Mouse (Mus musculus) heart, embryonic 15.5 days (tissue): ENCODE results near the gene Ehd1. TPM values are rescaled to one million over a fixed set of nuclear protein-coding genes. Genes with fewer than 3 reads are reported as not detected.

Source experiments
- ATAC-seq: fragments of 200-750 bp; cut with Nextera tagmentation; replicated peaks from 2 replicates; pipeline ENCODE4 v1.8.0; 2017; ENCODE audit warnings: low read depth, moderate TSS enrichment; ENCODE audit not compliant: insufficient number of reproducible peaks, insufficient read depth, low FRiP score
- H3K27ac ChIP-seq: fragments of 300-500 bp; sonication (generic); 2 replicates; pipeline ENCODE4 v1.5.1; 2015; ENCODE audit warnings: mild to moderate bottlenecking, inconsistent platforms
- H3K27me3 ChIP-seq: fragments of 300-500 bp; sonication (generic); 2 replicates; pipeline ENCODE4 v1.6.1; 2015; ENCODE audit warnings: inconsistent platforms
- H3K36me3 ChIP-seq: fragments of 300-500 bp; sonication (generic); 2 replicates; pipeline ENCODE4 v1.6.1; 2015; ENCODE audit warnings: mild to moderate bottlenecking, inconsistent platforms
- H3K4me1 ChIP-seq: fragments of 300-500 bp; sonication (generic); replicated peaks from 2 replicates; pipeline ENCODE4 v1.6.1; 2015; ENCODE audit warnings: inconsistent platforms
- H3K4me2 ChIP-seq: fragments of 300-500 bp; sonication (generic); 2 replicates; pipeline ENCODE4 v1.6.1; 2015; ENCODE audit warnings: inconsistent platforms, mild to moderate bottlenecking, moderate library complexity
- H3K4me3 ChIP-seq: fragments of 300-500 bp; sonication (generic); 2 replicates; pipeline ENCODE4 v1.5.1; 2015; ENCODE audit warnings: mild to moderate bottlenecking, inconsistent platforms
- H3K9ac ChIP-seq: fragments of 300-500 bp; sonication (generic); 2 replicates; pipeline ENCODE4 v1.6.1; 2015; ENCODE audit warnings: mild to moderate bottlenecking, inconsistent platforms
- H3K9me3 ChIP-seq: fragments of 300-500 bp; sonication (generic); replicated peaks from 2 replicates; pipeline ENCODE4 v1.6.1; 2016; ENCODE audit warnings: inconsistent platforms
- WGBS: fragments of 180-500 bp; shearing (Covaris S2); methylation state at CpG from one replicate; pipeline ENCODE4 v1.1.7; 2015; ENCODE audit warnings: mixed read lengths; 5-methylcytosine and 5-hydroxymethylcytosine counted together
- polyA plus RNA-seq: library from polyadenylated mRNA; unstranded; fragments of >200 nt; fragmentation: Nextera tagmentation; extraction: Ambion mirVana; gene quantifications from 2 replicates; pipeline ENCODE4 v1.2.1, GENCODE M21; 2015

Ehd1 gene
- polyA plus RNA-seq, 1 experiment from 2014 or later: 54.1 TPM

DNA sequence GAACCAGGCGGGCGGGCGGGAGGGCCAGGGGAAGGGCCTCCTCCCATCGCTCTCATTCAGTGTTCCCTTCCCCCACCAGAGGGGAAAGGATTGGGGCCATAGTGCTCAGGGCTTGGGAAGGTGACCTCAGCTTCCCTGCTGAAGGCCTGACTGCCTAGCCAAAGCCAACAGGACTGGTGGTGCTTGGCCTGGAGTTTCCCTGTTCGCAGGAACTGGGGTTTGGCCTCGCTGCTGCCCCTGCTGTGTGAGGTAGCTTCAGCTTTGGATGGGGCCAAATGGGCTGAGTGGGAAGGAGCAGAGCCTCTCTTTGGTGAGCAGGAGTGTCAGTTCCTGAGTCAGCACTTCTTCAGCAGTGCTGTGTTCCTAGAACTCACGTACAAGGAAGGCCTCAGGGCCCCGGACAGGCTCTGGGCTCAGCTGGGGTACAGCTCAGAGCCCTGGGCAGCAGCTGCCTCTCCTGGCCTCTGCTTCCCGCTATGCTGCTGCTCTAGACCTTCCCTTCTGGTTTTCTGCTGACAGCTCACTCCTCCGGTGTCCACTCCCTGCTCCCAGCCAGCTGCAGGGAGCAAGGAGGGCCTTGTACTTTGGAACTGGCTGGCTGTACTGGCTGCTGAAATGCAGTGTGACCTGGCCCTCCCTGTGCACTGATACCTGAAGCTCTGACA is 14.7 kb downstream of the Ehd1 start:
- peaks cover 24% of the 10 kb centered on the region for H3K36me3 ChIP-seq
- H3K9me3 ChIP-seq: no peaks in the 10 kb centered on the region
- H3K9ac ChIP-seq: no peak overlapping the region
- peak; percentile 20; the same call in 1 of the 2 replicates for ATAC-seq
- no peaks in the 10 kb centered on the region for H3K27me3 ChIP-seq
- no peak overlapping the region for H3K4me3 ChIP-seq
- H3K4me2 ChIP-seq: no peak overlapping the region
- 56% methylated on average over 10 of the region's 10 CpGs for WGBS
- peaks cover 33% of the 10 kb centered on the region for H3K4me1 ChIP-seq
- peak overlapping the region; percentile 50 for H3K27ac ChIP-seq

DNA sequence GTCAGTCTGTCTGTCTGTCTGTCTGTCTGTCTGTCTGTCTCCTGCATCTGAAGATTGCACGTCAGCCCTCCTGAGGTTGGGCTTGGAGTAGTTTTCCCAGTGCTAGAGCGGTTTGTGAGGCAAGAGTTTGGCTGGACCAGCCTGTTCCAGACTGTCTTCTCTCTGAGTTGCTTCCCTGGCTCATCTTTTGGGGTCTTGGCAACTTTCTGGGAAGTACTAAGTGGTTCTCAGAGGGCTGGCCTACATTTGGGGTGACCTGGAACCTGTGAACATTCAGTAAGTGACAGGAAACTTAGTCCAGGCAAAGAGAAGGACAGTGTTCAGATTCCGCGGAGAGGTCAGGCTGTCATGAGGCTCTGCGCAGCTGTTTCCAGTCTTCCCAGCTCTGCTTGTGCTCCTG is 15.7 kb downstream of the Ehd1 start:
- Histone ChIP-seq H3K27ac (no peak overlapping the region), H3K36me3 (peaks cover 33% of the 10 kb centered on the region), H3K4me1 (peaks cover 23% of the 10 kb centered on the region), H3K9me3 (no peaks in the 10 kb centered on the region), H3K4me2 (no peak overlapping the region), H3K9ac (no peak overlapping the region), H3K27me3 (no peaks in the 10 kb centered on the region), H3K4me3 (no peak overlapping the region)
- no peak for ATAC-seq
- 83% methylated on average over 5 of the region's 5 CpGs for WGBS

DNA sequence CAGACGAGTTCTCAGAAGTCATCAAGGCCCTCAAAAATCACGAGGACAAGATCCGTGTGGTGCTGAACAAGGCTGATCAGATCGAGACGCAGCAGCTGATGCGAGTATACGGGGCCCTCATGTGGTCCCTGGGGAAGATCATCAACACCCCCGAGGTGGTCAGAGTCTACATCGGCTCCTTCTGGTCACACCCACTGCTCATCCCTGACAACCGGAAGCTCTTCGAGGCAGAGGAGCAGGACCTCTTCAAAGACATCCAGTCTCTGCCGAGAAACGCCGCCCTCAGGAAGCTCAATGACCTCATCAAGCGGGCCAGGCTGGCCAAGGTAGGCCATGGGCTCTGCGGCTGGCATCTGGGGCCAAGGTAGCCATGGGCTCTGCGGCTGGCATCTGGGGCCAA is 17.8 kb downstream of the Ehd1 start:
- ATAC-seq: no peak
- Histone ChIP-seq H3K9ac (no peak overlapping the region), H3K27ac (no peak overlapping the region), H3K4me1 (peaks cover 12% of the 10 kb centered on the region), H3K27me3 (no peaks in the 10 kb centered on the region), H3K9me3 (no peaks in the 10 kb centered on the region), H3K36me3 (peaks cover 51% of the 10 kb centered on the region), H3K4me3 (no peak overlapping the region), H3K4me2 (no peak overlapping the region)
- WGBS: 88% methylated on average over 17 of the region's 17 CpGs

DNA sequence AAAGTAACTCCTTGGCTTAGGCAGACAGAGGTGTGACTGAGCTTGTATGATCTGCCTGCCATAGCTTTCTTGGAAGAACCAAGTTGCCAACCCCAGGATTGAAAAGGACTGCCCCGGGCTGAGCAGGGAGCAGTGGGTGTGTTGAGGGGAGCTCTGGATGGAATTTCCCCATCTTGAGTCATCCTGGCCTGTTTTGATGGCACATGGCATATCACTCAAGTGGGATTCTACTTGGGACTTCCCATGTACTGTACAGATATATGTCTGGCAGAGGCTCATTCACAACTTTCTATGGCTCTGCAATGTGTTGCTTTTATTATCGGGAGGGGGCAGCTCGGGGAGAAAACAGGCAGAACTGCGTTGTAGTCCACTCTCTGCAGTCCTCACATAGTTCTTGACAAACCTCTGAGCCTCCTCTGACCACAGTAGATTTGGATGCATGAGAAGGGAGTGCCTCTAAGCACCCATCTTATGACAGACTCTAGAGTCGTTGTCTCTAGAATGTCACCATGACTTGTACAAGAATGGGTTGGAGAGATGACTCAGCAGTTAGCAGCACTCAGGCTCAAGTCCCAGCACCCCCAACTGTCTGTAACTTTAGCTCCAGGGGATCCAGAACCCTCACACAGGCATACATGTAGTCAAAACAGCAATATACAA is 20.2 kb downstream of the Ehd1 start:
- Histone ChIP-seq H3K9me3 (no peaks in the 10 kb centered on the region), H3K4me2 (no peak overlapping the region), H3K36me3 (peaks cover 46% of the 10 kb centered on the region), H3K27me3 (no peaks in the 10 kb centered on the region), H3K4me3 (no peak overlapping the region), H3K4me1 (peaks cover 16% of the 10 kb centered on the region), H3K27ac (no peak overlapping the region), H3K9ac (no peak overlapping the region)
- no peak for ATAC-seq
- WGBS: 78% methylated on average over 5 of the region's 5 CpGs

DNA sequence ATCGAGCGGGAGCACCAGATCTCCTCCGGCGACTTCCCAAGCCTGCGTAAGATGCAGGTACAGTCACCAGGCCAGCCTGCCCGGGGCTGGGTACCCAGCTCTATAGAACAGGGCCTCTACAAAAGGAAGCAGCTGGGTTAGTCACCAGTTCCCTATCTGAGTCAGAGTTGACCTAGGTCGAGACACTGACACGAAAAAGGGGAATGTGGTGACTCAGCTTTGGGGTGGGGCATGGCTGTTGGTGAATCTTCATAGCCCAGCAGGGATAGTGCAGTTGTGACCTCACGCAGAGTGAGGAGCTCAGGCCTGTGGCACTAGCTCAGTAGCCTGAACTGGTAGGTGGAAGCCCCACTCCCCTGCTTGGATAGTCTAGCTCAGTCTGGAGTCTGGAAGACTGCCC is 21.1 kb downstream of the Ehd1 start:
- no peak for ATAC-seq

DNA sequence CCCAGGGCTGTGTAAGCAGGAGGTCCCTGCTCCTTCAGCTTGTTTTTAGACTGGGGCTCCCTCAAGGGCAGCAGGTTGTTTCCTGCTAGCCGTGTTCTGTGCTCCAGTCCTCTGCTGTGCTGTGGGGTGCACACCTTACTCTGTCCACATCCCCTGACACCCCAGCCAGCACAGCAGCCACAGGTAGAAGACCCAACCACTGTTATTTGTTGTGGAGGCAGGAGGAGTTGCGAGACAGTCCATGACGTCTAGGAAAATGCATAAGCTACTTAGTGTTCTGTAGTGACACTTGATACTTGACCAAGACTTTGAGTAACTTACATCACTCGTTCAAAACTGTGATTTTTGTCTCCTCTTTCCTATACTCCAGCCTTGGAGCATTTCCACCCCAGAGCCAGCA is 22.5 kb downstream of the Ehd1 start:
- H3K36me3 ChIP-seq: peaks cover 46% of the 10 kb centered on the region
- H3K9me3 ChIP-seq: no peaks in the 10 kb centered on the region
- no peak overlapping the region for H3K4me2 ChIP-seq
- H3K27ac ChIP-seq: peak overlapping the region; percentile 65
- H3K4me1 ChIP-seq: peaks cover 20% of the 10 kb centered on the region
- ATAC-seq: no peak
- no peak overlapping the region for H3K4me3 ChIP-seq
- H3K9ac ChIP-seq: no peak overlapping the region
- 67% methylated on average over 4 of the region's 4 CpGs for WGBS
- no peaks in the 10 kb centered on the region for H3K27me3 ChIP-seq

More for the DNA sequence above, 21.1 kb downstream of the Ehd1 start:
- Histone ChIP-seq H3K9me3 (no peaks in the 10 kb centered on the region), H3K27ac (no peak overlapping the region; the same call in 1 of the 2 replicates), H3K4me2 (no peak overlapping the region), H3K27me3 (no peaks in the 10 kb centered on the region), H3K4me3 (no peak overlapping the region), H3K36me3 (peaks cover 46% of the 10 kb centered on the region), H3K4me1 (peaks cover 16% of the 10 kb centered on the region), H3K9ac (no peak overlapping the region)
- 73% methylated on average over 9 of the region's 9 CpGs for WGBS

DNA sequence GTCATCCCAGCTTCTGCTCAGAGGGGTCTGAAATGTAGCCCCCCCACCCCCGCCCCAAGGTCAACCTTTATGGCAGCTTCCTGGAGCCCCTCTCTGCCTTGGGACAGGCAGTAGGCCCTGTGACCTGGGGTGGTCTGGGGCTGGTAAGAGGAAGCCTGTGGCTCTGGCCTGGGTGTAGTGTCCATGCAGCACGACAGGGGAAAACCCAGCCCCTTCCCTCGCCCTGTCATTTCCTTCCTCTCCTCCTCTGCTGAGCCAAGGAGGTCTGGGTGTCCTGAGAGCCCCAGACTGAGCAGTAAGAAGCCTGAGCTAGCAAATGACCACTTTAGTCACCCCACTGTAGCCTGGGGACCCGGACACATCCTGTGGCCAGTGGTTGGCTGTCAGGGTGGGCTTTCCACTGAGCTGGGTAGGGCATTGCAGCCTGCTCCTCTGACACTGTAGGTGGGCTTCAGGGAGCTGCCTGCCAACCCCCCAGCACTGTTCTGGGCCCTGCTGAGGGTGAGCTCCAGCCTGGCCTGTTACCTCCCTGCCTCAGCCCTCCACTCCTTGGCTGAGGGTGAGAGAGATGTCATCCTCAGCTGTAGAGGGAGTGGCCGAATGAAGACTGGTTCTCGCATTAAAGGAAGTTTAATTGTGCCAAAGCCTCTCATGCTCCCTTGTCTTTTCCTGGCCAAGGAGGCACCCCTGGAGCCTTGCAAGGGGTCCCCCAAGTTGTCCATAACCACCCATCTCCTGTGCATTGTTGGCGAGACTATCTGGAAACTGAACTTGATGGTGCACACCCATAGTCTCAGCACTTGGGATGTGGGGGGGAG is 23.1 kb downstream of the Ehd1 start:
- Histone ChIP-seq H3K9ac (no peak overlapping the region), H3K4me3 (no peak overlapping the region), H3K4me1 (peaks cover 25% of the 10 kb centered on the region), H3K9me3 (no peaks in the 10 kb centered on the region), H3K36me3 (peaks cover 41% of the 10 kb centered on the region), H3K27ac (peak overlapping the region; percentile 65), H3K4me2 (no peak overlapping the region), H3K27me3 (no peaks in the 10 kb centered on the region)
- no peak for ATAC-seq
- WGBS: 68% methylated on average over 7 of the region's 7 CpGs

DNA sequence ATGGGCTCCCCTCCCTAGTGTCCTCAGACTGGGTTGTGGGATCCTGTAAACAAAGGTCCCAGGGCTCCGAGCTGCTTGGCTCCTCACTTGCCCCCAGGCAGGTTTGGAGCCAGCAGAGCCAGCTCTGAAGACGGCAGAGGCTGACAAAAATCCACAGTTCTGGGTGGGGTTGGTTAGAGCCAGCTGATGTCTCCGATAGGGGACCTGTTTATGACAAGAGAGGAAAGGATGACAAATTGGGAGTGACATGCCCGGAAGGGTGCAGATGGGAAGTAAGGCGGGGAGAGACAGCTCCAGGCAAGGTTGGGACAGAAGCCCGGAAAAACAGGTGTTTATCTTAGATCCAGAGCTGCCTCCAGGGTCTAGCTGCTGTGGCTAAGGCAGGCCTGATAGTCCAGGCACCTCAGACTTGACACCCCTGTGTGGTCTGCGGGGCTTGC is 23.9 kb downstream of the Ehd1 start:
- no peak overlapping the region for H3K9ac ChIP-seq
- WGBS: 52% methylated on average over 7 of the region's 7 CpGs
- H3K36me3 ChIP-seq: peaks cover 35% of the 10 kb centered on the region

DNA sequence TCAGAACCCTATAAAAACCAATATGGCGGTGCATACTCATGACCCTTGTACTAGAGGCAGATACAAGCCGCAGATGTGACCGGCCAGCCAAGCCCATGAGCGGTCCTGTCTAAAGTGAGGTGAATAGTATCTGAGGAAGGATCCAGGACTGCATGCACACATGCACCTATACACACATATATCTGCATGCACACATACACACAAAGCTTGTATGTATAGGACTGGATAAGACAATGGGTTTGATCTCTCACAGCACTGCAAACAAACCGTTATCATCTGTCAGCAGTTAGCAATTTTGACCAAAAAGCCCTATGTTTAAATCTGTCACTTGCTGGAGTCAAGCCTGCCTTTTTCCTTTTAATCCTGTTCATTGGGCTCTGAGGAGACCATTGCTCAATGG is 25.6 kb downstream of the Ehd1 start:
- H3K4me1 ChIP-seq: peaks cover 37% of the 10 kb centered on the region
- 88% methylated on average over 5 of the region's 5 CpGs for WGBS

More for the DNA sequence above, 23.9 kb downstream of the Ehd1 start:
- no peaks in the 10 kb centered on the region for H3K9me3 ChIP-seq
- H3K27me3 ChIP-seq: no peaks in the 10 kb centered on the region
- no peak overlapping the region for H3K4me2 ChIP-seq
- H3K4me3 ChIP-seq: no peak overlapping the region
- peaks cover 26% of the 10 kb centered on the region for H3K4me1 ChIP-seq
- ATAC-seq: no peak
- peak overlapping the region; percentile 18 for H3K27ac ChIP-seq

DNA sequence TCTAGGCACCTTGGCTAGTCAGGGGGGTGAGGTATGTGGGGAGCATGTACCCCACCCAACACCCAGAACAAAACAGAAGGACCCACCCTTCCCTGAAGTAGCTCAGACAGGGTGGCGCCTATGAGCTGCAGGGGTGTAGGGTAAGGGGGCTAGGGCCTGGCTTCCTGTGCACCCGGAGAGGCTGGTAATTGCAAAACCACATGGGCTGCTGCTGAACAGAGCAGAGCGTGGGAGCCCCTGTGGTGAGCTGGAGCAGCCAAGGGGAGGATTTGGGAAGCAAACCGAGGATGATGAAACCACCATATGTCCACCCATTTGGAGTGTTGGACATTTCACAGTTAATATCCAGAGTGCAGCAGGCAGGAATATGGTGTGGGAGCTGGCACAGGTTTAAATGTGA is 26.0 kb downstream of the Ehd1 start:
- Histone ChIP-seq H3K9me3 (no peaks in the 10 kb centered on the region), H3K27me3 (no peaks in the 10 kb centered on the region), H3K27ac (peak overlapping the region; percentile 33; the same call in 1 of the 2 replicates), H3K4me1 (peaks cover 39% of the 10 kb centered on the region), H3K4me2 (no peak overlapping the region), H3K36me3 (peaks cover 15% of the 10 kb centered on the region), H3K4me3 (no peak overlapping the region), H3K9ac (no peak overlapping the region)
- WGBS: 30% methylated on average over 4 of the region's 4 CpGs
- no peak for ATAC-seq

More for the DNA sequence above, 25.6 kb downstream of the Ehd1 start:
- peaks cover 19% of the 10 kb centered on the region for H3K36me3 ChIP-seq
- no peak for ATAC-seq
- no peak overlapping the region for H3K9ac ChIP-seq
- H3K27ac ChIP-seq: peak overlapping the region; percentile 33; the same call in 1 of the 2 replicates
- no peaks in the 10 kb centered on the region for H3K27me3 ChIP-seq
- H3K4me3 ChIP-seq: no peak overlapping the region
- no peak overlapping the region for H3K4me2 ChIP-seq
- H3K9me3 ChIP-seq: no peaks in the 10 kb centered on the region

DNA sequence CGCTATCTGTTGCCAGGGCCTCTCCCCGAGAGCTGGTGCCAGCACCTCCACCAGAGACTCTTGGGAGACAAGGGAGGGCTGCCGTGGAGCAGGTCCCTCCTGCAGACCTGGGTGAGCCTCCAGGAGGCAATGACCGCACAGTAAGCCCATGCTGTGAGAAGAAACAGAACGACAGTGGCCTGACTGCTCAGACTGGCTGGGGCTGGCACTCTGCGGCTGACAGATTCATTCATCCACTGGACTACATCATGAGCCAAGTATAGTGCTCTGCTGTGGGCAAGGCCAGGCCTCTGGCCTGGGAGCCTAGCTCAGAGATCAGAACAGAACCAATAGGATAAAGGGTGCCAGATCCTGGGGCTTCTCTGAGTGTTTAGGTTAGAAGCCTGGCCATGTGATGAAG is 27.3 kb downstream of the Ehd1 start:
- Histone ChIP-seq H3K36me3 (peaks cover 2% of the 10 kb centered on the region; the same call in 1 of the 2 replicates), H3K9me3 (no peaks in the 10 kb centered on the region), H3K4me1 (peaks cover 45% of the 10 kb centered on the region), H3K27me3 (no peaks in the 10 kb centered on the region), H3K4me3 (no peak overlapping the region), H3K27ac (peak overlapping the region; percentile 7; the same call in 1 of the 2 replicates), H3K9ac (no peak overlapping the region), H3K4me2 (no peak overlapping the region)
- 61% methylated on average over 6 of the region's 6 CpGs for WGBS
- ATAC-seq: no peak
